Mouse (Mus musculus) CH12.LX (cell line): Measurements from ENCODE around the gene Map1lc3b.

Source experiments
- CHD1 ChIP-seq: IDR thresholded peaks from 2 replicates; pipeline ENCODE4 v1.6.1; 2012; ENCODE audit warnings: low read depth, low read length, improper control_type of control experiment, inconsistent platforms
- CHD2 ChIP-seq: IDR thresholded peaks from 2 replicates; pipeline ENCODE4 v1.6.1; 2011; ENCODE audit warnings: low read length, improper control_type of control experiment
- CTCF ChIP-seq, 2 experiments: IDR thresholded peaks in 1 of 2; conservative IDR thresholded peaks in 1 of 2; 2 replicates each; pipeline ENCODE4 v1.5.1; 2011 to 2012; ENCODE audit warnings: low read depth in 2 of 2, low read length in 2 of 2, improper control_type of control experiment in 1 of 2, inconsistent platforms in 1 of 2, mild to moderate bottlenecking in 1 of 2, moderate library complexity in 1 of 2
- EP300 ChIP-seq: IDR thresholded peaks from 2 replicates; pipeline ENCODE4 v1.6.1; 2011; ENCODE audit warnings: low read length, improper control_type of control experiment
- GABPA ChIP-seq: IDR thresholded peaks from 2 replicates; pipeline ENCODE4 v1.6.1; 2012; ENCODE audit warnings: low read depth, low read length, improper control_type of control experiment, inconsistent platforms; ENCODE audit not compliant: insufficient replicate concordance
- JUND ChIP-seq: conservative IDR thresholded peaks from 2 replicates; pipeline ENCODE4 v1.6.1; 2011; ENCODE audit warnings: low read depth, low read length, improper control_type of control experiment
- MAX ChIP-seq: IDR thresholded peaks from 2 replicates; pipeline ENCODE4 v1.6.1; 2011; ENCODE audit warnings: low read length, improper control_type of control experiment
- POLR2A ChIP-seq: IDR thresholded peaks from 2 replicates; pipeline ENCODE4 v1.6.1; 2011; ENCODE audit warnings: low read depth, mild to moderate bottlenecking, improper control_type of control experiment, low read length
- RAD21 ChIP-seq: IDR thresholded peaks from 2 replicates; pipeline ENCODE4 v1.6.1; 2011; ENCODE audit warnings: low read depth, mild to moderate bottlenecking, low read length, improper control_type of control experiment, moderate library complexity
- SMC3 ChIP-seq: IDR thresholded peaks from 2 replicates; pipeline ENCODE4 v1.6.1; 2011; ENCODE audit warnings: low read depth, low read length, improper control_type of control experiment
- TBP ChIP-seq: conservative IDR thresholded peaks from 2 replicates; pipeline ENCODE4 v1.6.1; 2011; ENCODE audit warnings: low read depth, low read length, improper control_type of control experiment

- TF ChIP-seq CTCF (conservative IDR thresholded peaks at IDR 0.05 in 1 of 2, IDR thresholded peaks at IDR 0.05 in 1 of 2; ENCODE audit: low read depth in 2 of 2, low read length in 2 of 2) (no peak), POLR2A (no peak), TBP (no peak), GABPA (no peak), SMC3 (no peak), CHD1 (no peak), CHD2 (no peak), MAX (no peak), RAD21 (no peak), JUND (no peak), EP300 (no peak)
Measured at GRCm38 (mm10) chr8:121588750-121589149, 1.4 kb upstream of the Map1lc3b start.
